Mouse (Mus musculus): ENCODE data around the gene Dock2.

GRCm38 (mm10) chr11:34705108-34705446 lies 78.6 kb downstream of the Dock2 start:
- TF ChIP-seq USF1 (IDR thresholded peaks at IDR 0.05; ENCODE audit: low read depth, low read length) (no peak), EP300 (IDR thresholded peaks at IDR 0.05; ENCODE audit: low read length) (no peak), MYC (IDR thresholded peaks at IDR 0.05; ENCODE audit: low read depth, low read length) (no peak), RCOR1 (conservative IDR thresholded peaks at IDR 0.05; ENCODE audit: low read depth, low read length) (no peak), MAX (IDR thresholded peaks at IDR 0.05; ENCODE audit: low read length) (no peak), POLR2A (IDR thresholded peaks at IDR 0.05; ENCODE audit: low read depth, low read length) (no peak), CHD1 (IDR thresholded peaks at IDR 0.05; ENCODE audit: low read depth, low read length) (no peak), CTCF (conservative IDR thresholded peaks at IDR 0.05 in 1 of 2, IDR thresholded peaks at IDR 0.05 in 1 of 2; ENCODE audit: low read depth in 2 of 2, low read length in 2 of 2) (no peak), MAFK (IDR thresholded peaks at IDR 0.05; ENCODE audit: insufficient replicate concordance, low read length) (no peak), UBTF (IDR thresholded peaks at IDR 0.05; ENCODE audit: low read depth, low read length) (no peak)
